Mouse (Mus musculus) spleen, adult 18-20 months (tissue): ENCODE data around the gene Vps13d.

Experiments
- DNase-seq, 2 experiments: peaks; one replicate each; pipeline ENCODE4 v3.0.0; 2022; ENCODE audit warnings: mixed read lengths in 2 of 2

Gene Vps13d

GRCm38 (mm10) chr4:144999572-144999880, 195.3 kb downstream of the Vps13d start:
- DNase-seq: no peak

GRCm38 (mm10) chr4:144998808-144999571, 195.8 kb downstream of the Vps13d start:
- no peak for DNase-seq

GRCm38 (mm10) chr4:144997887-144998658, 196.7 kb downstream of the Vps13d start:
- DNase-seq: no peak

DNA sequence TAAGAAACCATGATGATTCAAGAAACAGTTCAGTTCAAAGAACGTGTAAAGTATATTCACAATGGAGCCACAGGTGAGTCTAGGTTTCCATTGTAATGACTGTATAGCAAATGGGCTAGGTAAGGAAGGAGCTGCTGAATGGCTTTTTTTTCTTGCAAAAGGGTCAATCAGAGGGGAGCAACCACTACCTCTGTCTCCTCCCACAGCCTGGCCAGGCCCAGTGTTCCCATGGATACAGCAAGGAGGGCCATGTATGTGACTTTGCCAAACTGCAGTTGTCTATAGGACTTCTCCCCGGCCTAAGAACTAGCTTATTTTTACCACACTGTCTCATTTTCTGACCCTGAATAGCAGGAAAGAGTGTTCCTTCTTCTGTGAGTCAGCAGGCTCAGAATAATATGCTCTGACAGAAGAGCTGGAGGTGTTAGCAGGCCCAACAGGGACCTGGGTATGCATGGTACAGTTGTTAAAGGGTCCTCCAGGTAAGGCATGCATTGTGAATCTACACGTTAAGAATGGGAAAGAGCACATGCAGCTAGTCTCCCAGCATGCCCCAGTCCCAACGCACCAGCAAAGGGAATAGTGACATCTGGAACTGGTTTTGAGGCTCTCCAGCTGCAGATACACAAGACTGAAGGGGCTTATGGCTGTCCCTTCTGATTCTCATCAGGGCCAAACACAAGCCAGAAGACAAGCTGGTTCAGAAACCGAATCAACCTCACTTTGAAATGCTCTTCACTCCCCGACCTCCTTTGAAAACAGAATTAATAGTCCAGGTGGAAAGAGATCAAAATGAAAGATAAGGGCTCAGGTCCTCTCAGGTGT, 197.6 kb downstream of the Vps13d start:
- DNase-seq: no peak

- no peak for DNase-seq
Measured at GRCm38 (mm10) chr4:144995826-144996225, 199.0 kb downstream of the Vps13d start.

- no peak for DNase-seq
Measured at GRCm38 (mm10) chr4:144993047-144993917, 201.5 kb downstream of the Vps13d start.

DNA sequence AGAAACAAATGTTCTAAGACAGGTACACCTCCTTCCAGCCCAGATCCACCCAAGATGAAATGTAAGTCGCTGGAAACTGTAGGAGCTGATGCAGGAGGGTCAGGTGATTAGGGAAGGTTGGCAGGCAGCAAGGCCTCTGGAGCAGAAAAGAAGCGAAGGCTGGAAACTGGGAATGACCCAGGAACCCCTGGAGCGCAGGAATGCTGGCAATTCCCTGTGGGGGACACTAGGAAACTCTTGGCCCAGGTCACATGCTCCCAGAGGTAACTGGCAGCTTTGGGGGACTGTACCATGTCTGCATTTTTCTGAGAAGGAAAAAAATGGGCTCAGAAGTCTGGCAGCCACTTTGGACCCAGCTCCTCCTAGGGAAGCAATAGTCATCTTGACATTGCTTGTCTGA, 202.4 kb downstream of the Vps13d start:
- DNase-seq: no peak

DNA sequence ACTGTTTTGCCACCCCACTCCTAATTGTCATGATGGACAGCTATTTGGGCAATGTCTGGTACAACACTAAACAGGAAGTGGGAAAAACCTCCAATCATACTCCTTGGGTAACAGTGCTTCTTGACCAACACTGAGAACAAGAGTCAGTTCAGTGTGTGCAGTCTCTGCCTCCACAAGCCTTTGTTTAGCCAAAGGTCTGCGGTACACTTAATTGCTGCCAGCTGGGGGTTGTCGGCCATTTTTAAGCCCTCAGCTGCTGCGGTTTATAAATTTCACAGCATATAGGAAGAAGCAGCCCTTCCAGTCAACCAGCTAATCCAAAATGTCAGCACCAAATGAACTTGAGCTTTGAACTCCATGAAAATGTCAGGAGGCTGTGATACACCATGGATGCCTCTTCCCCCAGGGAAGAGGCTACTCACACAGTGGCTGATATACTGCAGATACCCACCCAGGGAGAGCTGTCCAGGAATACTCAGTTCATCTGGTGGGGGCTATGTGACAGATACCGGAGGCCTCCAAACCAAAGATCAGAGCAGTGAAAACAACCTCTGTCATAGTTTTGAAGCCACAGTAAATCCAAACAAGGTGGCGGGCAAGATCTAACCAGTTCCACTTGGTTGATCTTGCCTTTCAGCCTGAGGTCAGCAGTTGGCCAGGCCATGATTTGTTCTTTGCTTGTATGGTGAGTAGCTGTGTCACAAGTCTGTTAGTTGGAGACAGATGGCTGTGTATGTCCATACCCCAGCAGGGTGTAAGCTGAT, 206.2 kb downstream of the Vps13d start:
- no peak for DNase-seq

GRCm38 (mm10) chr4:144986016-144986805, 208.6 kb downstream of the Vps13d start:
- no peak for DNase-seq

GRCm38 (mm10) chr4:144983821-144984371, 210.9 kb downstream of the Vps13d start:
- DNase-seq: no peak

GRCm38 (mm10) chr4:144983228-144983744, 211.5 kb downstream of the Vps13d start:
- no peak for DNase-seq

- peak in 1 of 2 experiments; percentile 38 for DNase-seq
Measured at GRCm38 (mm10) chr4:144980811-144981551, 213.8 kb downstream of the Vps13d start.

DNA sequence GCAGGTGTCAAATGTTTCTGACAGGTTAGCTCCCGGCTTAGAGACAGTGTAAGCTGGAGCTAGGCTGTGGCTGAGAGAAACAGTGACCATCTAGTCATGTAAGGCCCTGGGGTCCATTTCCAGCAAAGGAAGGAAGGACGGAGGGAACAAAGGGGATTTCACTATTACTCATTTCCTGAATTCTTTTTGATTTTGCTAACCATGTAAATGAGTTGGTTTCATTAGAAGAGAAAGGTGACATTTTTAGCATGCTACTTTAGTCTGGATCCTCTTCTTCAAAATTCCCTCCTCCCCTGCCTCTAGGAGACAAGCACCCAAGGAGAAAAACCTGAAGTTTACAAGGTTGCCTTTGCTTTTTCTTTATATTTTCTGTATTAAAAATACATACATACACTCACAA, 214.7 kb downstream of the Vps13d start:
- DNase-seq: no peak

GRCm38 (mm10) chr4:144978039-144978438, 216.8 kb downstream of the Vps13d start:
- no peak for DNase-seq

GRCm38 (mm10) chr4:144977057-144977456, 217.7 kb downstream of the Vps13d start:
- DNase-seq: no peak

DNA sequence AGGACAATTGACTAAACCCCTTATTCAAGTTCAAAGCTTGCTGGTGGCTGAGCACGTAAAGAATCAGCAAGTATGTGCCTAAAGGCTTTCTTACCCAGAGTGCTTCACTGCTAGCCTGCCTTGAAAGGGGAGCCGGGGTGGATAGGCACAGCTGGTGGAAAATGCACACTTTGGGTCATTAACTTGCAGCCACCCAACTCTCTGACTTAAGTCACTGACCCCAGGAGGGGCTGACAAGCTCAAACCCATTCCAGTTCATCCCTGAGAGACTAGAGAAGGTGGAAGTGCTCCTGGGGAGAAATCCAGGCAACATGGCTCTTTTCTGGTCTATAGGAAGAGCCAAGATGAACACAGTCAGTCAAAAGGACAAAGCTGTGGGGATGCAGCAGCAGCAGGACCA, 219.3 kb downstream of the Vps13d start:
- no peak for DNase-seq

- DNase-seq: no peak
Measured at GRCm38 (mm10) chr4:144974458-144974857, 220.3 kb downstream of the Vps13d start.

GRCm38 (mm10) chr4:144972948-144973720, 221.7 kb downstream of the Vps13d start:
- DNase-seq: peak in 1 of 2 experiments; percentile 13

- no peak for DNase-seq
Measured at GRCm38 (mm10) chr4:144971048-144971447, 223.8 kb downstream of the Vps13d start.
